Mouse (Mus musculus) T-helper 17 cell (primary cell): ENCODE measurements at regions not wholly inside any gene's neighbourhood (a gene's known extent, or its start where the extent isn't known, plus 50 kb on each side); places are given as distances from the start of the nearest gene placed in this dataset.

Experiments used
- in situ Hi-C, 2 experiments: fragments of 300-600 bp; cut with MboI, MseI; formaldehyde crosslinking; loops; 1 replicate in 1 of 2; 2 replicates in 1 of 2; pipeline ENCODE4 v1.15.1; 2025; ENCODE audit warnings: high pct_unique_total_duplicates in 2 of 2

- in situ Hi-C loops = no loop called here
Measured at GRCm38 (mm10) chr5:111829891-111830290, 96.2 kb downstream of the Gm26897 start.

DNA sequence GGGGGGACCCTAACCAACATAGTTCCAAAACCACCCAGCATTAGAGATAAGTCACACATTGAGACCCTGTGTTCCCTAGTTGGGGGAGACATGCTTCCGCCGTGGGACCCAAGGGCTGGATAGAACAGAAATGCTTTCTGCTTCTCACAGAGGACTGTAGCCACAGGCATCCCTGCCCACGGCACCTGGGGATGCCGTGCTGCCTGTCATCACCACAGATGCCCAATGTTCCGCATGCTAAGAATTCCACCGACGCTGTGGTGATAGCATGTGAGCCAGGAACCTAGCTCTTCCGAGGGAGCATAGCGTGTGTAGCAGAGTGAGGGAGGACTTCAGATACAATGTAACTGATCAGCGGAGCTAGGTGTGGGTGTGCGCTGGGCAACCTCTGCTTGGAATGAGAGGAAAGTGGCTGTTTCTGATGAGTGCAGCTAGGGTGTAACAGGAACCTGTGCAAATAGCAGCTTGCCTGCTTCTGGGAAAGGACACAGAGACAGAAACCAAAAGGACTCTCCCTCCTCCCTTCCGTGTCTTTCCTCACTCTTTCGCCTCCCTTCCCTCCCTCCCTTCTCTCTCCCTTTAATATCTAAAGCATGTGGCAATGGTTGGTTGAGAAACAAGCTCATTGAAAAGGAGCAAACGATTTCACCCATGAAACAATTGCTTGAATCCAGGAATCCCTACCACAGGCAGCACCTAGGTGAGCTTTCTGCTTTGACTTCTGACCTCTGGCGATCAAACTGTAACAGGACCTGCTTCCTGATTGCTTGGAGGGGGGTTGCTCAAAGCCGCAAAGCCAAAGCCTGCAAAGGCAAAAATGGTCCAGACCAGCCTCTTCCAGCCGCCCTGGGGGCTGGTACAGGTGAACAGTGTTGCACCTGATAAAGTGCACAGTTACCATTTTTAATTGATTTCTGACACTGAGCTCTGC is 102.3 kb downstream of the Gm26897 start:
- in situ Hi-C loops = no loop called here

DNA sequence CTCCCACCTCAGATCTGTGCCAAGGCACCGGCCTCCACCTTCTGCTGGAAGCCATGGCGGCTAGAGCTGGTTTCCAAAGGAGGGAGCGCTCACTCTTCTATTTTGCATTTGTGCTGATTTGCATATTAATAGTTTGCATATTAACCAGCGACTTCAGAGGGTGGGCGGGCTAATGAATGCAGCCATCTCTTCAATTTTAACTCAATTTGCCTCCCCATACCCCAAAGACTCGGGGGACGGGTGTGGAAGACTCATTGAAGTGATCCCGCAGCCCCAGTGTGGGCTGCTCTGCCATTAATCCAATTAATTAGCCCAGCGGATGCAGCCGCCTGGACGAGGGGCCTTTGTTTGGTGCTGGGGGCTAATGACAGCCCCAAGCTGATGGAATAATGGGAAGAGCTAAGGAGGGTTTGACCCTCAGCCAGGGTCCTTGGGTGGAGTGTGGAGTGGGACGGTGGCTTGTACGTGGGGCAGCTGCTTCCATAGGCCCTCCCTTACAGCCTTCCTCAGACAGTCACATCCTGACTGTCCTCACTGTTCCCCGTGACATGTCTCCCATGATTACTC is 103.0 kb downstream of the Gm26897 start:
- in situ Hi-C loops = no loop called here

DNA sequence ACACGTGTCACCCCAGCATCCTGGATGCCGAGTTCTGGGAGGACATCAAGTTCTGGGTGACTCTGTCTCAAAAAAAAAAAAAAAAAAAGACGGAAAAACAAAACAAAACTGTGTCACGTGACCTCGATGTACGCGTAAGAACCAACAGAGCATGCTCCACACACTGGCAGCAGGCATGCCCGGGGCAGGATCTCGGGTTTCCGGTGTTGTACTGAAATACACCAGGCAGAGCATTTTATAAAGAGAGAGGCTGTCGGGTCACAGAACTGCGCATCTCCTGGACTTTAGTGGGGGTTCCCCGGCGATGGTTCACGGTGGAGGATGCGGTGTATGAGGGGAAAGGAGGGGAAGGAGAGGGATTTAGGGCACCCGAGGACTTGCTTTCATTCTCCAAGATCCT is 108.7 kb downstream of the Gm26897 start:
- in situ Hi-C loops = no loop called here

DNA sequence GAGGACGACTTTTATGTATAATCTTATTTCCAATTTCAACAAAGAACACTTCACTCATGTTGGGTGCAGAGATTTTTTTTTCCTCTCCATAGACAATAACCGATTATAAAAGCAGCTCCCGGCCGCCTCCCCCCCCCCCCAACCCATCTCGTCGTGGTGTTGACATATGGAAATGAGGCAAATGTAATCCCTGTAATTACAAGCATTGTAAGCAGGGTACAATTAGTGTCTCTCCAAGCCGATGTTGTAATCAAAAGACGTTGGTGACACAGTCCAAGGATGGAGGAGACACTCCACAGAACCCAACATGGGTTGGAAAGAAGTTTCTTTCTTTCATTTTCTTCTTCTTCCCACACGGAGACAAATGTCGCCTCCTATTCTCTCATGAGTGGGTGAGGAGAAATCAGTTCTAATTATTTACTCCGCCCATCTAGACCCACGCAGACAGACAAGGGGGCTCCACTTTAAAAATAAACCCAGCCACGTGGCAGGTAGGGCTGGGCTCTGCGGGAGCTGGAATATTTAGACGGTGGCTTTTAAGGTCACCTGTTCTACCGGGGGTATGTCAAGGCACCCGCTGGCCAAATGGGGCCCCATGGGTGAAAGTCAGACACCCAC is 110.0 kb downstream of the Gm26897 start:
- in situ Hi-C loops = no loop called here

DNA sequence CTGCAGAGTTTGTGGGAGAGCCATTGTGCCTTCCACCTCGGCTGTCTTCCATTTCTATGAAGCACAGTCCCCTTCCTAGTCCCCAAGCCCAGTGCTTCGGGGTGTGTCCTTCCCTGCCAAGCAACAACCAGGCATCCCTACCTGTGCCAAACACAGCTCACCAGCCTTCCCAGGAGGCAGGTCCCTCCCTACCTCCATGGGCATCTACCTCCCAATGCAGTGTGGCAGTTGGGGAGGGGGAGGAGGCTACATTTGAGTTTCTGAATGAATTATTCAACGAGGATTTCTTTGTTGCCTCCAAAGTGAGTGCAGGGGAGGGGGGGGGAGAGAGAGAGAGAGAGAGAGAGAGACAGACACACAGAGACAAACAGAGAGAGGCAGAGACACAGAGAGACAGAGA is 110.8 kb downstream of the Gm26897 start:
- in situ Hi-C loops = no loop called here

GRCm38 (mm10) chr5:111848917-111849316 is 115.2 kb downstream of the Gm26897 start:
- in situ Hi-C loops = no loop called here

DNA sequence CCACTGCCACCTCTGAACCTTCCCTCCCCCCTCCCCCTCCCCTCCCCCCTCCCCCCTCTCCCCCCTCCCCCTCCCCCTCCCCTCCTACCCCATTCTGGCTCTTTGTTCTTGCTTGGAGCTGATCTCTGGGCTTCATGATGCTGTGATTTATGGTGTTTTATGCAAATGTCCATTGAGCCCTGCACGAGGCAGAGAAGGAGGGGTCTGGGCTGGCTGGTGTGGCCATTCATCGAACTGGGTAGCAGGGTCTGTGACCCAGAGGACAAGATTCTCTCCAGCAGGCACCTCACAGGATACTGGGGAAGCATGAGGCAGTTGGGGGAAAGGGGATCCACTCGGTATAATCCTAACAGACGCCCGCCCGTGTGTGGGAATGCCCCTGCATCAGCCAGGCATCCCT is 119.0 kb downstream of the Gm26897 start:
- in situ Hi-C loops = no loop called here

DNA sequence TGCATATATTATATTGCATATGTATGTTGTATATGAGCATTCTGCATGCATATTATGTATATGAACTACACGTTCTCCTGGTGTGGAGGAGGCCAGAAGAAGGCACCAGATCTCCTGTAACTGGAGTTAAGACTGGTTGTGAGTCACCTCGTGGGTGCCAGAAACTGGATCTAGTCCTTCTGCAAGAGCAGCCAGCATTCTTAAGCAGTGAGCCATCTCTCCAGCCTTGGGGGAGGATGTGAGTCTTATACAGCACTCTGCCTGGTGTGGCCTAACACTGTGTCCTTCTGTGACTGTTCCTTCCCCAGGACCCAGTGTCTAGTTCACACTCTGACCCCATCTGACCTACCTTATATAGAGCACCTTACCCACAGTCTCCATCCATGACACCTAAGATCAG is 121.6 kb downstream of the Gm26897 start:
- in situ Hi-C loops = no loop called here

DNA sequence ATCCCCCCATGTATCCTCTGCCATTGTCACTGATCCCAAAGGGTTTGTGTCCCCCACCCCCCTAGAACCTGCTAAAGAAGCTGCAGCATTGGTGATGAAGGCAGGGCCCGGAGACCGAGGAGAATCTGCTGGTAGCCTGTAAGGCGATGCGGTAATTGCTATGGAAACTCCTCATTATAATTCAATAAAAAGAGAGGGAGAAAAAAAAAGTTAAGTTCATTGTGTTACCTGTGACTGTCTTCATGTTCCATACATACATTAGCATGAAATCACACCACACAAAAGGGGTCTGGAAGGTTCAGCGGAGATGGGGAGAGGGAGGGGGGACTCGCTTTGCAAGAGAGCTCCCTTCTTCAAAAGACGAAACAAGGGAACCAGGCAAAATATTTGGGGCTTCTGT is 123.5 kb downstream of the Gm26897 start:
- in situ Hi-C loops = no loop called here

- in situ Hi-C loops = no loop called here
Measured at GRCm38 (mm10) chr5:111860436-111860835, 126.7 kb downstream of the Gm26897 start.

GRCm38 (mm10) chr5:111862331-111862730 is 128.6 kb downstream of the Gm26897 start:
- in situ Hi-C loops = no loop called here

- in situ Hi-C loops = no loop called here
Measured at GRCm38 (mm10) chr5:111863922-111864321, 130.2 kb downstream of the Gm26897 start.

GRCm38 (mm10) chr5:111864606-111865005 is 130.9 kb downstream of the Gm26897 start:
- in situ Hi-C loops = no loop called here

DNA sequence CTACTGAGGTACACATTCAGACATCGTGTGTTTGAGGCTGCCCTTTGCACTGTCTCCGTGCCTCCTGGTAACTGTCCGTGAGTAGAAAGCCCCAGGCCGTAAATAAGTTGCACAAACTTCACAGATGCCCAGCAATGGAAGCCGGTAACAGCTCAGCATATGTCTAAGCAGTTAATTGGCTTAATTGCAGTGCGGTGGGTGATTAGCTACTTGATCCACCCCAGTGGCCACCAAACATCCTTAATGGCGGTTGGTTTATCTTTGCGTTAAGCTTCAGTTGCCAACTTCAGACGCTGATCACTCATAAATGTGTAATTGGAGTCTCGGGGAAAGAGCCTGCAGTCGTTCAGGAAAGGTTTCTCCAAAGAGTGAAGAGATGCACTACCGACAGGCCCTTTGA is 135.3 kb downstream of the Gm26897 start:
- in situ Hi-C loops = no loop called here

- in situ Hi-C loops = no loop called here
Measured at GRCm38 (mm10) chr5:111877165-111877793, 143.6 kb downstream of the Gm26897 start.

DNA sequence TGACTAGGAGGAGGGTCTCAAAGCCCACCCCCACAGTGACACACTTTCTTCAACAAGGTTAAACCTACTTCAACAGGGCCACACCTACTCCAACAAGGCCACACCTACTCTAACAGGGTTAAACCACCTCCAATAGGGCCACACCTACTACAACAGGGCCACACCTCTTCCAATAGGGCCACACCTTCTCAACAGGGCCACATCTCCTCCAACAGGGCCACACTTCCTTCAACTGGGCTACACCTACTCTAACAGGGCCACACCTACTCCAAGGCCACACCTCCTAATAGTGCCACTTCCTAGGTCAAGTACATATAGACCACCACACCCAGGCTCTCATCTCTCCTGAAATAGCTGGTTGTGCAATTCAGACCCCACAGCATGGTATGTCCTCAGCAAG is 145.3 kb downstream of the Gm26897 start:
- in situ Hi-C loops = no loop called here

GRCm38 (mm10) chr5:111880268-111880667 is 146.5 kb downstream of the Gm26897 start:
- in situ Hi-C loops = no loop called here

GRCm38 (mm10) chr5:111881517-111881916 is 147.8 kb downstream of the Gm26897 start:
- in situ Hi-C loops = no loop called here

GRCm38 (mm10) chr5:111887281-111887680 is 153.6 kb downstream of the Gm26897 start:
- in situ Hi-C loops = no loop called here

DNA sequence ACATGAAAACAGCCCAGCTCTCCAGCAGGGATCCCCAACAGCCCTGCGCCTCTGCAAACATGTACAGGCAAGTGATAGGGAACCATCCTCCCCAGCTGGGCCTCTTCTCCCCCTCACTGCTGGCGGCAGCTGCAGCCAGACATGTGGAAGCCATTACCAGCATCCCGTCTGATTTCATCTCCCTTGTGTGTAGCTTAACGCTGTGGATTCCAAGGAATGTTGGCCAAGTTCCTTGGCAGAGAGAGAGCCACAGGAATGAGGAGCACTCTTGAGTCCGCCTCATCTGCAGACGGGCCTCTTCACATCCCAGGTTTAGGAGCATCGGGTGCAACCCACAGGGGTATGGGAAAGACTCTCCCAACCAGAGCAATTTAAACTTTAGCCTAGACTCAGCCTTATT is 157.1 kb downstream of the Gm26897 start:
- in situ Hi-C loops = no loop called here

- in situ Hi-C loops = no loop called here
Measured at GRCm38 (mm10) chr5:111891261-111891693, 157.6 kb downstream of the Gm26897 start.
